Mouse (Mus musculus) MEL (cell line): Measurements from ENCODE around the gene Zfp277. TPM values are rescaled to one million over a fixed set of nuclear protein-coding genes. Genes with fewer than 3 reads are reported as not detected.

Experiments
- DNase-seq: peaks from one replicate; pipeline ENCODE4 v3.0.0; 2011; ENCODE audit warnings: low read depth, low spot score
- H3K27ac ChIP-seq: 2 replicates; pipeline ENCODE4 v1.5.1; 2012; ENCODE audit warnings: low read depth, mild to moderate bottlenecking, control low read depth, low read length, moderate library complexity; ENCODE audit not compliant: control insufficient read depth
- H3K27me3 ChIP-seq, 2 experiments: fragments of 150-350 bp in 1 of 2; sonication (generic) in 1 of 2; 2 replicates each; pipeline ENCODE4 v1.6.1; 2012; ENCODE audit warnings: low read length in 2 of 2, mild to moderate bottlenecking in 2 of 2, improper control_type of control experiment in 1 of 2, moderate library complexity in 1 of 2; ENCODE audit not compliant: insufficient read depth in 2 of 2, control insufficient read depth in 1 of 2
- H3K36me3 ChIP-seq, 2 experiments: 2 replicates each; pipeline ENCODE4 v1.6.1; 2012 to 2014; ENCODE audit warnings: low read length in 2 of 2, improper control_type of control experiment in 1 of 2, inconsistent platforms in 1 of 2, mild to moderate bottlenecking in 1 of 2; ENCODE audit not compliant: insufficient read depth in 2 of 2, control insufficient read depth in 1 of 2
- H3K4me1 ChIP-seq, 2 experiments: fragments of 150-350 bp in 1 of 2; sonication (generic) in 1 of 2; 2 replicates each; pipeline ENCODE4 v1.6.1; 2012; ENCODE audit warnings: low read length in 2 of 2, improper control_type of control experiment in 1 of 2, mild to moderate bottlenecking in 1 of 2; ENCODE audit not compliant: insufficient read depth in 2 of 2, control insufficient read depth in 1 of 2
- H3K4me3 ChIP-seq, 2 experiments: fragments of 150-350 bp in 1 of 2; sonication (generic) in 1 of 2; 2 replicates each; pipeline ENCODE4 v1.5.1; 2012; ENCODE audit warnings: low read depth in 2 of 2, low read length in 2 of 2, mild to moderate bottlenecking in 2 of 2, moderate library complexity in 2 of 2, control low read depth in 1 of 2, improper control_type of control experiment in 1 of 2; ENCODE audit not compliant: control insufficient read depth in 1 of 2, insufficient read depth in 1 of 2
- H3K79me2 ChIP-seq: 2 replicates; pipeline ENCODE4 v1.6.1; 2012; ENCODE audit warnings: mild to moderate bottlenecking, low read length, moderate library complexity; ENCODE audit not compliant: control insufficient read depth, poor library complexity, insufficient read depth
- H3K9ac ChIP-seq: 2 replicates; pipeline ENCODE4 v1.6.1; 2012; ENCODE audit warnings: low read depth, mild to moderate bottlenecking, control low read depth, low read length, moderate library complexity; ENCODE audit not compliant: control insufficient read depth, poor library complexity, severe bottlenecking
- H3K9me3 ChIP-seq: fragments of 150-350 bp; sonication (generic); replicated peaks from 2 replicates; pipeline ENCODE4 v1.6.1; 2012; ENCODE audit warnings: mild to moderate bottlenecking, low read length, improper control_type of control experiment, moderate library complexity; ENCODE audit not compliant: insufficient read depth
- CHD2 ChIP-seq: IDR thresholded peaks from 2 replicates; pipeline ENCODE4 v1.6.1; 2011; ENCODE audit warnings: low read length, improper control_type of control experiment
- E2F4 ChIP-seq: IDR thresholded peaks from 2 replicates; pipeline ENCODE4 v1.6.1; 2011; ENCODE audit warnings: low read depth, low read length, improper control_type of control experiment, borderline replicate concordance
- ELF1 ChIP-seq: IDR thresholded peaks from 2 replicates; pipeline ENCODE4 v1.6.1; 2014; ENCODE audit warnings: low read depth, mild to moderate bottlenecking, inconsistent platforms, low read length, improper control_type of control experiment, moderate library complexity
- EP300 ChIP-seq, 2 experiments: IDR thresholded peaks; 2 replicates each; pipeline ENCODE4 v1.6.1; 2011; ENCODE audit warnings: improper control_type of control experiment in 2 of 2, low read length in 2 of 2, low read depth in 1 of 2, mild to moderate bottlenecking in 1 of 2
- ETS1 ChIP-seq: IDR thresholded peaks from 2 replicates; pipeline ENCODE4 v1.6.1; 2012; ENCODE audit warnings: low read depth, mild to moderate bottlenecking, inconsistent platforms, low read length, improper control_type of control experiment, moderate library complexity
- GATA1 ChIP-seq: IDR thresholded peaks from 2 replicates; pipeline ENCODE4 v1.6.1; 2011; ENCODE audit warnings: low read depth, low read length, improper control_type of control experiment
- JUND ChIP-seq: IDR thresholded peaks from 2 replicates; pipeline ENCODE4 v1.6.1; 2011; ENCODE audit warnings: low read depth, mild to moderate bottlenecking, improper control_type of control experiment, low read length
- MAFK ChIP-seq: IDR thresholded peaks from 2 replicates; pipeline ENCODE4 v1.6.1; 2011; ENCODE audit warnings: low read depth, mild to moderate bottlenecking, low read length, improper control_type of control experiment, borderline replicate concordance
- MAX ChIP-seq: IDR thresholded peaks from 2 replicates; pipeline ENCODE4 v1.6.1; 2011; ENCODE audit warnings: low read length, improper control_type of control experiment
- MAZ ChIP-seq: IDR thresholded peaks from 2 replicates; pipeline ENCODE4 v1.6.1; 2012; ENCODE audit warnings: low read depth, mild to moderate bottlenecking, inconsistent platforms, low read length, improper control_type of control experiment
- MXI1 ChIP-seq: IDR thresholded peaks from 2 replicates; pipeline ENCODE4 v1.6.1; 2011; ENCODE audit warnings: mild to moderate bottlenecking, low read depth, low read length, improper control_type of control experiment
- MYB ChIP-seq: IDR thresholded peaks from 2 replicates; pipeline ENCODE4 v1.6.1; 2011; ENCODE audit warnings: mild to moderate bottlenecking, low read depth, low read length, improper control_type of control experiment
- NELFE ChIP-seq: IDR thresholded peaks from 2 replicates; pipeline ENCODE4 v1.6.1; 2011; ENCODE audit warnings: low read depth, low read length, improper control_type of control experiment
- NRF1 ChIP-seq: IDR thresholded peaks from 2 replicates; pipeline ENCODE4 v1.6.1; 2014; ENCODE audit warnings: low read depth, mild to moderate bottlenecking, inconsistent platforms, low read length, improper control_type of control experiment, moderate library complexity; ENCODE audit not compliant: poor library complexity, insufficient read depth, severe bottlenecking
- POLR2A ChIP-seq, 2 experiments: IDR thresholded peaks; 2 replicates each; pipeline ENCODE4 v1.6.1; 2011 to 2012; ENCODE audit warnings: low read length in 2 of 2, mild to moderate bottlenecking in 2 of 2, control low read depth in 1 of 2, improper control_type of control experiment in 1 of 2, low read depth in 1 of 2, moderate library complexity in 1 of 2; ENCODE audit not compliant: control insufficient read depth in 1 of 2, insufficient read depth in 1 of 2, poor library complexity in 1 of 2
- POLR2AphosphoS5 ChIP-seq: IDR thresholded peaks from 2 replicates; pipeline ENCODE4 v1.6.1; 2012; ENCODE audit warnings: low read depth, borderline replicate concordance, mild to moderate bottlenecking, inconsistent platforms, low read length, moderate library complexity, mixed read lengths
- RCOR1 ChIP-seq: IDR thresholded peaks from 2 replicates; pipeline ENCODE4 v1.6.1; 2012; ENCODE audit warnings: low read depth, mild to moderate bottlenecking, inconsistent platforms, low read length, improper control_type of control experiment
- SIN3A ChIP-seq: IDR thresholded peaks from 2 replicates; pipeline ENCODE4 v1.6.1; 2012; ENCODE audit warnings: low read length, improper control_type of control experiment, inconsistent platforms
- SMC3 ChIP-seq: IDR thresholded peaks from 2 replicates; pipeline ENCODE4 v1.6.1; 2011; ENCODE audit warnings: low read depth, low read length, improper control_type of control experiment
- TAL1 ChIP-seq: IDR thresholded peaks from 2 replicates; pipeline ENCODE4 v1.6.1; 2012; ENCODE audit warnings: mild to moderate bottlenecking, inconsistent platforms, low read length, moderate library complexity, mixed read lengths
- TBP ChIP-seq: IDR thresholded peaks from 2 replicates; pipeline ENCODE4 v1.8.0; 2011; ENCODE audit warnings: low read depth, low read length, improper control_type of control experiment
- UBTF ChIP-seq: IDR thresholded peaks from 2 replicates; pipeline ENCODE4 v1.6.1; 2012; ENCODE audit warnings: low read depth, mild to moderate bottlenecking, inconsistent platforms, low read length, improper control_type of control experiment, moderate library complexity, borderline replicate concordance; ENCODE audit not compliant: insufficient read depth
- USF1 ChIP-seq: IDR thresholded peaks from 2 replicates; pipeline ENCODE4 v1.6.1; 2014; ENCODE audit warnings: low read depth, mild to moderate bottlenecking, inconsistent platforms, low read length, improper control_type of control experiment, moderate library complexity
- USF2 ChIP-seq, 2 experiments: IDR thresholded peaks; 2 replicates each; pipeline ENCODE4 v1.6.1; 2011 to 2012; ENCODE audit warnings: improper control_type of control experiment in 2 of 2, low read length in 2 of 2, borderline replicate concordance in 1 of 2, inconsistent platforms in 1 of 2, low read depth in 1 of 2, mild to moderate bottlenecking in 1 of 2; ENCODE audit not compliant: insufficient read depth in 1 of 2
- ZC3H11A ChIP-seq: IDR thresholded peaks from 2 replicates; pipeline ENCODE4 v1.6.1; 2012; ENCODE audit warnings: low read depth, mild to moderate bottlenecking, inconsistent platforms, low read length, improper control_type of control experiment
- ZKSCAN1 ChIP-seq: IDR thresholded peaks from 2 replicates; pipeline ENCODE4 v1.6.1; 2012; ENCODE audit warnings: low read depth, mild to moderate bottlenecking, inconsistent platforms, low read length, improper control_type of control experiment, moderate library complexity
- ZMIZ1 ChIP-seq: IDR thresholded peaks from 2 replicates; pipeline ENCODE4 v1.6.1; 2012; ENCODE audit warnings: low read depth, mild to moderate bottlenecking, inconsistent platforms, low read length, improper control_type of control experiment, moderate library complexity
- polyA plus RNA-seq, 2 experiments: library from polyadenylated mRNA; stranded (reverse) in 1 of 2; unstranded in 1 of 2; fragments of >175 nt in 1 of 2; fragments of >200 nt in 1 of 2; gene quantifications; 2 replicates each; pipeline versions ENCODE4 v1.2.1 to v1.2.4; 2012; ENCODE audit warnings: low replicate concordance in 2 of 2, low read depth in 1 of 2; ENCODE audit not compliant: insufficient read length in 2 of 2, insufficient read depth in 1 of 2, missing spikeins in 1 of 2
- total RNA-seq: library from RNA; depleted of rRNA; stranded (reverse); fragments of 300-350 nt; gene quantifications from 2 replicates; pipeline ENCODE4 v1.2.3, GENCODE M21; 2012

The Zfp277 gene
- total and polyA plus RNA-seq, 3 experiments, result 1.1 to 1.9 TPM; not detected in 1

DNA sequence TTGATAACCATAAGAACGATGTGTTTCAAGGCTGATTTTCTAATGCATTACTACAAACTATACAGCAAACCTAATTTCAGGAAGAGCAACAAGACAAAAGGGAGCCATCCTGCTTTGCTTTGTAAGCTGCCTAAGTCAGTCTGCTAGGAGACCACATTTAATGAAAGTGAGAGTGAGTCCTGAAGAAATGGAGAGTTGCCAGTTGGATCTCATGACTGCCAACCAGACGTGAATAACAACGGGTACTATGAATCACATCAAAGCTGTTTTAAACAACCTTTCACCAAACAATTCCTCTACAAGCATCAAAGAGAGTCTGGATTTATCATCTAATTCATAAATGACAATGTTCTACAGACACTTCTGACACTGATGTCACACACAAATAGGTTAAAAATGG lies 11.6 kb downstream of the Zfp277 start:
- no peaks in the 10 kb centered on the region for H3K9me3 ChIP-seq
- 0 out of 4 replicates have a peak, but pooled peaks cover 0 to 3% of the 10 kb centered on the region in 2 experiments for H3K36me3 ChIP-seq
- H3K27ac ChIP-seq, result no peak overlapping the region
- no peak for DNase-seq
- no peaks in the 10 kb centered on the region for H3K27me3 ChIP-seq
- H3K4me3 ChIP-seq, result no peak overlapping the region
- H3K79me2 ChIP-seq, result no peaks in the 10 kb centered on the region
- H3K9ac ChIP-seq, result no peak overlapping the region
- TF ChIP-seq USF1, result no peak
- TF ChIP-seq CHD2, result no peak
- no peak for TF ChIP-seq MXI1
- TF ChIP-seq E2F4, result no peak
- TF ChIP-seq JUND, result no peak
- no peak for TF ChIP-seq ZC3H11A
- TF ChIP-seq MAZ, result no peak
- no peak for TF ChIP-seq ELF1
- no peak for TF ChIP-seq POLR2A (IDR thresholded peaks at IDR 0.05; ENCODE audit: control insufficient read depth in 1 of 2, insufficient read depth in 1 of 2, low read depth in 1 of 2, low read length in 2 of 2, poor library complexity in 1 of 2)
- no peak for TF ChIP-seq TBP
- TF ChIP-seq TAL1, result no peak
- no peak for TF ChIP-seq SMC3
- no peak for TF ChIP-seq GATA1
- TF ChIP-seq POLR2AphosphoS5, result no peak
- no peaks in the 10 kb centered on the region for H3K4me1 ChIP-seq

DNA sequence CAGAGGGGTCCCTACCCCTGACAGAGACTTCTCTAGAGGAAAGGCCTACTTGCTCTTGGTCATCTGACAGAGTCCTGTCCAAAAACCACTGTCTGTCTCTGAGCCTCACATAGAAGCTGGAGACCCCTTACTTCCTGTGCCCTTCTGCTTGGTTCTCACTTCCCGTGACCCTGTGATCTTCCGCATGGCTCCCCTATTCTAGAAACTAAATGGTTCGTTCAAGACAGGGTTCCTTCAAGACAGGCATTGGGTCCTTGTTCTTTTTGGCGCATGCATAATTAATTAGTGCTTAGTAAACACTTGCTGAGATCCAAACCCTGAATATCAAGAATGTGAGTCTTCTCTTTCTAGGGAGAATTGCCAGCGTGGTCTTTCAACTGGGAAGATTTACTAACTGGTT lies 14.6 kb downstream of the Zfp277 start:
- no peak overlapping the region for H3K9ac ChIP-seq
- H3K27me3 ChIP-seq, result no peaks in the 10 kb centered on the region
- H3K9me3 ChIP-seq, result no peaks in the 10 kb centered on the region
- no peak overlapping the region for H3K4me3 ChIP-seq
- DNase-seq, result no peak
- H3K27ac ChIP-seq, result no peak overlapping the region
- 0 out of 4 replicates have a peak, but pooled peaks cover 0 to 3% of the 10 kb centered on the region in 2 experiments for H3K36me3 ChIP-seq
- no peaks in the 10 kb centered on the region for H3K4me1 ChIP-seq
- TF ChIP-seq EP300 (IDR thresholded peaks at IDR 0.05; ENCODE audit: low read depth in 1 of 2, low read length in 2 of 2), result no peak
- TF ChIP-seq NELFE, result no peak
- TF ChIP-seq SIN3A, result no peak
- no peak for TF ChIP-seq RCOR1
- no peak for TF ChIP-seq ZC3H11A
- TF ChIP-seq MAFK, result no peak
- TF ChIP-seq USF2 (IDR thresholded peaks at IDR 0.05; ENCODE audit: borderline replicate concordance in 1 of 2, insufficient read depth in 1 of 2, low read depth in 1 of 2, low read length in 2 of 2), result no peak
- TF ChIP-seq ETS1, result no peak
- TF ChIP-seq NRF1, result no peak
- no peak for TF ChIP-seq GATA1
- no peak for TF ChIP-seq ELF1
- TF ChIP-seq MAX, result no peak
- TF ChIP-seq MYB, result no peak
- TF ChIP-seq UBTF, result no peak
- TF ChIP-seq POLR2A (IDR thresholded peaks at IDR 0.05; ENCODE audit: control insufficient read depth in 1 of 2, insufficient read depth in 1 of 2, low read depth in 1 of 2, low read length in 2 of 2, poor library complexity in 1 of 2), result no peak
- no peak for TF ChIP-seq SMC3
- no peak for TF ChIP-seq ZMIZ1
- no peak for TF ChIP-seq ZKSCAN1
- no peaks in the 10 kb centered on the region for H3K79me2 ChIP-seq
